Mouse (Mus musculus) macrophage (primary cell): ENCODE data around the gene Trim80. TPM values are rescaled to one million over a fixed set of nuclear protein-coding genes. Genes with fewer than 3 reads are reported as not detected.

Experiments
- H3K27ac ChIP-seq: fragments of 350-480 bp; formaldehyde crosslinking; 2 replicates; pipeline ENCODE4 v1.9.0; 2021
- H3K36me3 ChIP-seq: fragments of 350-480 bp; formaldehyde crosslinking; 2 replicates; pipeline ENCODE4 v1.9.0; 2021; ENCODE audit errors: inconsistent target
- H3K4me3 ChIP-seq: fragments of 350-480 bp; formaldehyde crosslinking; 2 replicates; pipeline ENCODE4 v1.9.0; 2021; ENCODE audit errors: inconsistent target
- H3K79me2 ChIP-seq: fragments of 350-480 bp; formaldehyde crosslinking; 2 replicates; pipeline ENCODE4 v1.9.0; 2021; ENCODE audit errors: inconsistent target
- WGBS: methylation state at CpG from one replicate; pipeline ENCODE4 v1.1.7; 2026; ENCODE audit warnings: inconsistent platforms; ENCODE audit not compliant: missing documents; 5-methylcytosine and 5-hydroxymethylcytosine counted together
- polyA plus RNA-seq: library from polyadenylated mRNA; stranded (reverse); fragments of 250-400 nt; gene quantifications from 3 replicates; pipeline ENCODE4 v1.2.4, GENCODE M21; 2018; ENCODE audit warnings: inconsistent platforms

Trim80 gene
- polyA plus RNA-seq, 1 experiment from 2014 or later = not detected

GRCm38 (mm10) chr11:115420336-115421190 is 19.8 kb upstream of the Trim80 start:
- peaks cover 19% of the 10 kb centered on the region; the same call in 1 of the 2 replicates for H3K36me3 ChIP-seq
- H3K27ac ChIP-seq = peak overlapping the region; percentile 15; the same call in 1 of the 2 replicates
- WGBS = 3% methylated on average over 45 of the region's 45 CpGs
- H3K79me2 ChIP-seq = peaks cover 39% of the 10 kb centered on the region
- H3K4me3 ChIP-seq = peak overlapping the region; percentile 80

- no peak overlapping the region for H3K4me3 ChIP-seq
- H3K27ac ChIP-seq = no peak overlapping the region
- peaks cover 39% of the 10 kb centered on the region for H3K79me2 ChIP-seq
- WGBS = 86% methylated on average over 1 of the region's 1 CpGs
- peaks cover 21% of the 10 kb centered on the region; the same call in 1 of the 2 replicates for H3K36me3 ChIP-seq
Observed at GRCm38 (mm10) chr11:115421328-115421727, 19.0 kb upstream of the Trim80 start.

GRCm38 (mm10) chr11:115421972-115422371 is 18.4 kb upstream of the Trim80 start:
- no peak overlapping the region for H3K27ac ChIP-seq
- no peak overlapping the region for H3K4me3 ChIP-seq

GRCm38 (mm10) chr11:115423091-115423490 is 17.3 kb upstream of the Trim80 start:
- peaks cover 26% of the 10 kb centered on the region for H3K79me2 ChIP-seq
- H3K4me3 ChIP-seq = no peak overlapping the region
- WGBS = 83% methylated on average over 3 of the region's 3 CpGs
- no peak overlapping the region for H3K27ac ChIP-seq
- H3K36me3 ChIP-seq = peaks cover 30% of the 10 kb centered on the region; the same call in 1 of the 2 replicates

More at GRCm38 (mm10) chr11:115421972-115422371, 18.4 kb upstream of the Trim80 start:
- Histone ChIP-seq H3K36me3 (peaks cover 24% of the 10 kb centered on the region; the same call in 1 of the 2 replicates), H3K79me2 (peaks cover 37% of the 10 kb centered on the region)
- WGBS = 90% methylated on average over 13 of the region's 16 CpGs

- no peak overlapping the region for H3K4me3 ChIP-seq
- H3K27ac ChIP-seq = no peak overlapping the region
- H3K79me2 ChIP-seq = peaks cover 10% of the 10 kb centered on the region; the same call in 1 of the 2 replicates
- H3K36me3 ChIP-seq = peaks cover 35% of the 10 kb centered on the region
- 95% methylated on average over 7 of the region's 7 CpGs for WGBS
Observed at GRCm38 (mm10) chr11:115424666-115425065, 15.7 kb upstream of the Trim80 start.

GRCm38 (mm10) chr11:115425671-115426070 is 14.7 kb upstream of the Trim80 start:
- 87% methylated on average over 6 of the region's 6 CpGs for WGBS
- H3K36me3 ChIP-seq = peaks cover 46% of the 10 kb centered on the region
- H3K4me3 ChIP-seq = no peak overlapping the region
- no peak overlapping the region for H3K27ac ChIP-seq
- H3K79me2 ChIP-seq = peaks cover 6% of the 10 kb centered on the region; the same call in 1 of the 2 replicates

GRCm38 (mm10) chr11:115427482-115428331 is 12.6 kb upstream of the Trim80 start:
- peaks cover 58% of the 10 kb centered on the region for H3K36me3 ChIP-seq
- 65% methylated on average over 20 of the region's 20 CpGs for WGBS
- no peak overlapping the region for H3K4me3 ChIP-seq
- no peak overlapping the region for H3K27ac ChIP-seq
- no peaks in the 10 kb centered on the region for H3K79me2 ChIP-seq

GRCm38 (mm10) chr11:115429307-115429706 is 11.0 kb upstream of the Trim80 start:
- 97% methylated on average over 7 of the region's 7 CpGs for WGBS
- H3K27ac ChIP-seq = no peak overlapping the region
- H3K79me2 ChIP-seq = no peaks in the 10 kb centered on the region
- H3K36me3 ChIP-seq = peaks cover 56% of the 10 kb centered on the region
- no peak overlapping the region for H3K4me3 ChIP-seq

- Histone ChIP-seq H3K27ac (no peak overlapping the region), H3K36me3 (peaks cover 46% of the 10 kb centered on the region), H3K4me3 (no peak overlapping the region), H3K79me2 (no peaks in the 10 kb centered on the region)
- 97% methylated on average over 6 of the region's 6 CpGs for WGBS
Observed at GRCm38 (mm10) chr11:115430561-115430960, 9.8 kb upstream of the Trim80 start.

GRCm38 (mm10) chr11:115432814-115433213 is 7.5 kb upstream of the Trim80 start:
- Histone ChIP-seq H3K4me3 (no peak overlapping the region), H3K36me3 (peaks cover 28% of the 10 kb centered on the region), H3K79me2 (no peaks in the 10 kb centered on the region), H3K27ac (no peak overlapping the region)
- 100% methylated on average over 4 of the region's 4 CpGs for WGBS

- Histone ChIP-seq H3K27ac (no peak overlapping the region), H3K79me2 (no peaks in the 10 kb centered on the region), H3K36me3 (peaks cover 28% of the 10 kb centered on the region), H3K4me3 (no peak overlapping the region)
- 93% methylated on average over 6 of the region's 6 CpGs for WGBS
Observed at GRCm38 (mm10) chr11:115433342-115433741, 7.0 kb upstream of the Trim80 start.

- WGBS = 33% methylated on average over 30 of the region's 31 CpGs
- Histone ChIP-seq H3K27ac (no peak overlapping the region), H3K36me3 (peaks cover 12% of the 10 kb centered on the region), H3K4me3 (no peak overlapping the region), H3K79me2 (no peaks in the 10 kb centered on the region)
Observed at GRCm38 (mm10) chr11:115435596-115436337, 4.6 kb upstream of the Trim80 start.

GRCm38 (mm10) chr11:115437571-115438122 is 2.7 kb upstream of the Trim80 start:
- Histone ChIP-seq H3K36me3 (no peaks in the 10 kb centered on the region), H3K27ac (no peak overlapping the region), H3K79me2 (no peaks in the 10 kb centered on the region), H3K4me3 (no peak overlapping the region)
- WGBS = 78% methylated on average over 5 of the region's 5 CpGs

- H3K4me3 ChIP-seq = no peak overlapping the region
- H3K27ac ChIP-seq = peak overlapping the region; percentile 31
- H3K79me2 ChIP-seq = no peaks in the 10 kb centered on the region
- 77% methylated on average over 3 of the region's 3 CpGs for WGBS
- H3K36me3 ChIP-seq = no peaks in the 10 kb centered on the region
Observed at GRCm38 (mm10) chr11:115439326-115439725, 1.0 kb upstream of the Trim80 start.
